Mouse (Mus musculus) stomach, postnatal 0 days (tissue): ENCODE results near the gene Tmem235. TPM values are rescaled to one million over a fixed set of nuclear protein-coding genes. Genes with fewer than 3 reads are reported as not detected.
"Not testable (repeated sequence)": the region's sequence is repeated elsewhere in the genome, so short reads cannot be mapped to it uniquely, and the experiment has no call there.

Experiments
- ATAC-seq: fragments of 200-750 bp; cut with Nextera tagmentation; 2 replicates; pipeline ENCODE4 v1.8.0; 2017; ENCODE audit not compliant: low FRiP score, low TSS enrichment
- DNase-seq: peaks from one replicate; pipeline ENCODE4 v3.0.0-alpha.2; 2016; ENCODE audit warnings: low spot score
- H3K27ac ChIP-seq: fragments of 300-500 bp; sonication (generic); replicated peaks from 2 replicates; pipeline ENCODE4 v1.5.1; 2014; ENCODE audit warnings: mild to moderate bottlenecking, control low read depth
- H3K27me3 ChIP-seq: fragments of 300-500 bp; sonication (generic); 2 replicates; pipeline ENCODE4 v1.6.1; 2014; ENCODE audit warnings: low read length; ENCODE audit not compliant: control insufficient read depth, insufficient read depth
- H3K36me3 ChIP-seq: fragments of 300-500 bp; sonication (generic); 2 replicates; pipeline ENCODE4 v1.6.1; 2014; ENCODE audit warnings: low read length, mixed read lengths; ENCODE audit not compliant: control insufficient read depth, insufficient read depth
- H3K4me1 ChIP-seq: fragments of 300-500 bp; sonication (generic); replicated peaks from 2 replicates; pipeline ENCODE4 v1.6.1; 2014; ENCODE audit warnings: antibody characterized with exemption; ENCODE audit not compliant: control insufficient read depth, insufficient read depth
- H3K4me2 ChIP-seq: fragments of 300-500 bp; sonication (generic); replicated peaks from 2 replicates; pipeline ENCODE4 v1.6.1; 2014; ENCODE audit warnings: low read depth, mild to moderate bottlenecking, control low read depth, moderate library complexity
- H3K4me3 ChIP-seq: fragments of 300-500 bp; sonication (generic); 2 replicates; pipeline ENCODE4 v1.5.1; 2014; ENCODE audit warnings: low read depth, low read length, control low read depth
- H3K9ac ChIP-seq: fragments of 300-500 bp; sonication (generic); 2 replicates; pipeline ENCODE4 v1.6.1; 2014; ENCODE audit warnings: mild to moderate bottlenecking, low read length, control low read depth, mixed read lengths
- H3K9me3 ChIP-seq: fragments of 300-500 bp; sonication (generic); 2 replicates; pipeline ENCODE4 v1.6.1; 2016; ENCODE audit warnings: low read length; ENCODE audit not compliant: control insufficient read depth
- CTCF ChIP-seq: IDR thresholded peaks from 2 replicates; pipeline ENCODE4 v1.5.1; 2016; ENCODE audit warnings: antibody characterized with exemption, low read depth, mild to moderate bottlenecking, moderate library complexity
- EP300 ChIP-seq: optimal IDR thresholded peaks from 2 replicates; pipeline ENCODE3; 2016; ENCODE audit warnings: antibody characterized with exemption
- WGBS: fragments of 180-500 bp; shearing (Covaris S2); extraction: QIAGEN DNeasy Blood & Tissue Kit; methylation state at CpG from one replicate; pipeline ENCODE4 v1.1.7; 2014; 5-methylcytosine and 5-hydroxymethylcytosine counted together
- polyA plus RNA-seq: library from polyadenylated mRNA; unstranded; fragments of >200 nt; fragmentation: Nextera tagmentation; extraction: Ambion mirVana; gene quantifications from 2 replicates; pipeline ENCODE4 v1.2.1, GENCODE M21; 2015

Gene Tmem235
- polyA plus RNA-seq, 1 experiment from 2014 or later, result not detected

- WGBS, result 29% methylated on average over 9 of the region's 9 CpGs
- Histone ChIP-seq H3K4me1 (peaks cover 10% of the 10 kb centered on the region), H3K36me3 (no peaks in the 10 kb centered on the region), H3K9ac (peak overlapping the region; percentile 31; the same call in 1 of the 2 replicates), H3K4me2 (no peak overlapping the region), H3K27ac (peak overlapping the region; percentile 87), H3K27me3 (no peaks in the 10 kb centered on the region), H3K9me3 (no peaks in the 10 kb centered on the region), H3K4me3 (no peak overlapping the region)
- TF ChIP-seq EP300 (no peak), CTCF (no peak)
- ATAC-seq (no peak), DNase-seq (peak; percentile 69)
Observed at GRCm38 (mm10) chr11:117828888-117829604, 31.5 kb upstream of the Tmem235 start.

- ATAC-seq (no peak), DNase-seq (no peak)
- H3K9ac ChIP-seq, result no peak overlapping the region
- TF ChIP-seq CTCF, result no peak
- no peak for TF ChIP-seq EP300
- H3K4me2 ChIP-seq, result no peak overlapping the region
- no peaks in the 10 kb centered on the region for H3K9me3 ChIP-seq
- peak overlapping the region; percentile 87 for H3K27ac ChIP-seq
- 47% methylated on average over 2 of the region's 2 CpGs for WGBS
- no peaks in the 10 kb centered on the region for H3K36me3 ChIP-seq
- H3K27me3 ChIP-seq, result no peaks in the 10 kb centered on the region
- H3K4me1 ChIP-seq, result peaks cover 10% of the 10 kb centered on the region
- no peak overlapping the region for H3K4me3 ChIP-seq
Observed at GRCm38 (mm10) chr11:117829671-117830215, 30.8 kb upstream of the Tmem235 start.

- no peak overlapping the region for H3K4me2 ChIP-seq
- ATAC-seq, result peak; percentile 9; the same call in 1 of the 2 replicates
- 50% methylated on average over 9 of the region's 9 CpGs for WGBS
- peaks cover 10% of the 10 kb centered on the region for H3K4me1 ChIP-seq
- DNase-seq, result no peak
- H3K27ac ChIP-seq, result peak overlapping the region; percentile 87
- H3K9me3 ChIP-seq, result no peaks in the 10 kb centered on the region
- no peaks in the 10 kb centered on the region for H3K27me3 ChIP-seq
- H3K9ac ChIP-seq, result no peak overlapping the region
- no peaks in the 10 kb centered on the region for H3K36me3 ChIP-seq
- TF ChIP-seq EP300, result no peak
- no peak for TF ChIP-seq CTCF
- H3K4me3 ChIP-seq, result no peak overlapping the region
Observed at GRCm38 (mm10) chr11:117830401-117830800, 30.2 kb upstream of the Tmem235 start.

GRCm38 (mm10) chr11:117832086-117832969 is 28.2 kb upstream of the Tmem235 start:
- Histone ChIP-seq H3K4me2 (peak overlapping the region; percentile 49), H3K9me3 (no peaks in the 10 kb centered on the region), H3K27ac (peak overlapping the region; percentile 49), H3K27me3 (no peaks in the 10 kb centered on the region), H3K36me3 (no peaks in the 10 kb centered on the region), H3K4me1 (peaks cover 10% of the 10 kb centered on the region), H3K4me3 (peak overlapping the region; percentile 19), H3K9ac (no peak overlapping the region)
- TF ChIP-seq EP300 (no peak), CTCF (peak; percentile 85)
- DNase-seq, result peak; percentile 89
- WGBS, result 24% methylated on average over 28 of the region's 28 CpGs
- ATAC-seq, result peak; percentile 69

- not testable (repeated sequence) for H3K27me3 ChIP-seq, H3K9ac ChIP-seq, H3K4me3 ChIP-seq, DNase-seq, H3K27ac ChIP-seq, H3K4me1 ChIP-seq, H3K4me2 ChIP-seq, H3K9me3 ChIP-seq, H3K36me3 ChIP-seq, ATAC-seq
- 90% methylated on average over 4 of the region's 6 CpGs for WGBS
Observed at GRCm38 (mm10) chr11:117833509-117833908, 27.0 kb upstream of the Tmem235 start.
